Mouse (Mus musculus) adrenal gland, adult 8-10 months (tissue): ENCODE data around the gene Opn1sw. TPM values are rescaled to one million over a fixed set of nuclear protein-coding genes. Genes with fewer than 3 reads are reported as not detected.

Source experiments
- DNase-seq: peaks from one replicate; pipeline ENCODE4 v3.0.0; 2022
- total RNA-seq, 4 experiments: library from RNA; stranded (reverse); gene quantifications; 2 replicates each; pipeline ENCODE4 v1.2.4; 2022

Gene Opn1sw
- not detected for total RNA-seq

GRCm38 (mm10) chr6:29388052-29388518, at the start of gene Opn1sw:
Gene Opn1sw, minus strand, starts transcription at chr6:29388468.
- DNase-seq, result no peak

- no peak for DNase-seq
Measured at GRCm38 (mm10) chr6:29436461-29436934, 48.2 kb upstream of the Opn1sw start.

- no peak for DNase-seq
Measured at GRCm38 (mm10) chr6:29435940-29436451, 47.7 kb upstream of the Opn1sw start.

- no peak for DNase-seq
Measured at GRCm38 (mm10) chr6:29434911-29435691, 46.8 kb upstream of the Opn1sw start.

DNA sequence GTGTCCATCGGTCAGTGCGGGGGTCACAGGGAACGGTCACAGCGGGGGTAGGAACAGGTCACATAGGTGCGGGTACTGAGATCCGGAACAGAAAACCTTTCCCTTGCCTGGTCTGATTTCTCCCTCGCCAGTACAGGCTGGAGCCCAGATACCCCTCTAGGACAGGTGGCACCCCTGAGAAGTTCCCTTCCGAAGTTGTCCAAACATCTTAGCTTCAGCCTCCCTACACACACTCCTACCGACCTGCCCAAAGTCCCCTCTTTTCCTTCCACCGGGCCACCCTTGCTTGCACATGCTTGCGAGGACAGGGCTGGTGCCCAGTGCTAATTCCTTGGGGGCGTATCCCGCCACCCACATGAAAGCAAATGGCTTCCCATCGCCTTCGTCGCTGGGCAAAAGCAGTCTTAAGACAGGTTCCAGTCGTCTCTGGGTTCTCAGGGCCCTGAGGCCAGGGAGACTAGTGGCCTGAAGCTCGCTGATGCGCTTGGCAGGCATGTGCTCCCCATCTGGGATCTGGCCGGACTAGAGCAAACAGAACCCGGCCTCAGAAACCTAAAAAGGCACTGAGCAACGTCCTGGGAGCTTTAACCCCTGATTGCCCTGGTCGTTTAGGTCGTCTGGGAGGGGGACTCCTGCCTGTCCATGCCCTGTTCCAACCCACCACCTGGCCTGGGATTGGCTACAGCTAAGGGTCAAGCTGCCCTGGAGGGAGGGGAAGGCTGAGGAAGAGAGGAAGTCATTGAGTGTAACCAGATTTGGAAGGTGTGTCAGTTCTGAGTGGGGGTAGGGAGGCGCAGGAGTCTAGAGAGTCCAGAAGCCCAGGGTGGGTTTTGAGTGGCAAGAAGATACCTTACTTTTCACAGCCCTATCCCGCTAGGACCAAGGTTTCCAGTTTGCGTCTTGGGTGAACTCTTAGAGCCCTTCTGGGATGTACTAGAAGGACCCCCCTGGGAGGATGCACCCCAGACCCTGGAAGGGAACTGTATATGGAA, 45.8 kb upstream of the Opn1sw start:
- no peak for DNase-seq

DNA sequence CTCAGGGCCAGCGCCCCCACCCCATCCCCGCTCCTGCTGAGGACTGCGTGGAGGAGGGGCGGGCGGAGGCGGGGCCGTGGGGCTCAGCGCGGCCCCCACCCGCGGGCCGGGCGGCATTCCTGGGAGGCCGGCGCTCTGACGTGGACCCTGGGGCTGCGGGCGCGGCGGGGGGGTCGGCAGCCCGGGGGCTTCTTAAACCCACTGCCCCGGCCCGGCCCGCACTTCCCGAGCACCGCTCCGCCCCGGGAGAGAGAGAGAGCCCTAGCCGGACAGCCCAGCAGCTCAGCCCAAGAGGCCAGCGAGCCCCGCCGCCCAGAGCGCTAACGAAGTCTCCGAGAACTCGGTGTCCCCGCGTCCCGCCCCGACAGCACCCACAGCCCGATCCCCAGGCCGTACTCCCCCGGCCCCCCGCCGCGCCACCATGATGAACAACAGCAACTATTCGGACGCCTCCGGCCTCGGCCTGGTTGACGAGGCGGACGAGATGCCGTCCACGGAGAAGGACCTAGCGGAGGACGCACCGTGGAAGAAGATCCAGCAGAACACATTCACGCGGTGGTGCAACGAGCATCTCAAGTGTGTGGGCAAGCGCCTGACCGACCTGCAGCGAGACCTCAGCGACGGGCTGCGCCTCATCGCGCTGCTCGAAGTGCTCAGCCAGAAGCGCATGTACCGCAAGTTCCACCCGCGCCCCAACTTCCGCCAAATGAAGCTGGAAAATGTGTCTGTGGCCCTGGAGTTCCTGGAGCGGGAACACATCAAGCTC, 45.0 kb upstream of the Opn1sw start, which contains the start of gene Flnc:
Gene Flnc, plus strand, starts transcription at position 219 of the 766 bp plus-strand sequence.
- DNase-seq, result no peak

DNA sequence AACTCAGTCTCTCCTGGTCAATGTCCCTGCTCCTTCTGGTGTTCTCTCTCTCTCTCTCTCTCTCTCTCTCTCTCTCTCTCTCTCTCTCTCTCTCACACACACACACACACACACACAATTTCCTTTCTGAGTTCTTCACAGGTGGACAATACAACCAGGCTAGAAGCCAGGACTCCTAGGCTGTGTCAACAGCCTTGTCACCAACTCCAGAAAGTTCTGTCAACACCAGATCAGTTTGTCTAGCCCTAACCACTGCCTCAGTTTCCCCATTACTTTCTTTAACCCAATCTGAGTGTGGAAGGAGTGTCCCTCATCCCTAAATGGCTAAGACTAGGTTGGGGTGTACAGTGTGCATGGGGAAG, 44.4 kb upstream of the Opn1sw start:
- DNase-seq, result no peak

GRCm38 (mm10) chr6:29432156-29432555, 43.9 kb upstream of the Opn1sw start:
- DNase-seq, result no peak

- DNase-seq, result no peak
Measured at GRCm38 (mm10) chr6:29431473-29431872, 43.2 kb upstream of the Opn1sw start.

DNA sequence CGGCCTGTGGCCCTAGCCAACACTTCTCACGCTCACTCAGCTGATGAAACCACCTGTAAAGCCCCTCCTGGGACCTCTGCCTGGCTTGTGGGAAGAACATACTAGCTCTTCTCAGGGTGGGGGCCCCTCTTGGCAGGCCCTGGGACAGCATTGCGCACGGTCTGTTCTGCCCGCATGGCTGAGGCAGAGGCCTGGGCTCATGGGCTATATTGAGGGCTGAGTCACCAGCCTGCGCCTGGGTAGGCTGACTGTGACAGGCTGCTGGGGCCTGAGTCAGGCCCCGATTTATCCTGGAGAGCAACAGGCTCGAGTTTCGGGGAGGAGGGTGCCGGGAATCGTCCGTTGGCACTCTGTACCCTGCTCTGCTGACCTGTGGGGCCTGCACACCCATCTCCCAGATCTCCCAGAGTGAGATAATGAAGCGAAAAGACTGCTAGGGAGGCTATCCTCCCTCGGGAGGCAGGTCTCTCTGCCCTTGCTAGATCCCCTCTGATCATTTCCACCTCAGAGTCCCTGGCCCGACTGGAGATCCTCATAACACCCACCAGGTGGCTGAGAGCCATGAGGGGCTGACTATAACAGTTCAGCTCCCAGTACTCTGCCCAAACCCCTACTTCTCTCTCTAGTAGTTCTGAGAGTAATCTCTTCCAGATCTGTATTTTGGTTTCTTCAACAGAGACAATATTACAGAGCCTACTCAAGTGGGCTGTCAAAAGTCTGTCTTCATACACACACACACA, 42.6 kb upstream of the Opn1sw start:
- DNase-seq, result no peak

DNA sequence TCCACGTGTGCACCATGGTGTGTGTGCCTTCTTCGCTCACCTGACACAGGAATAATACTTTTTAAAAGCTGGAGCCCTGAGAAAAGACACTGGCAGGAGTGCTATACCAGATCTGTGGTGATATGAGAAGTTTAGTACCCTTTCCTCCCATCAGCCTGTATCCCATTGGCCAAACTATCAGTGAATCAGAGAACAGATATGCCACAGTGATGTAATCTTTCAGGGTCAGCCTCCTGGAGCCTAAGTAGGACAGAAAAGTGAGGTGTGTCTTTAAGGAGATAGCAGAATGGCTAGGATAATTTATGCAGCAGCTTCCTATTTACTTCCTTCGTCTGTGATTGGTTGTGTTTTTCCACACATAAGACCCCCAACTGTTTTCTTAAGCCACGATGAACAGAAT, 39.9 kb upstream of the Opn1sw start:
- DNase-seq, result peak; percentile 23

GRCm38 (mm10) chr6:29426331-29426730, 38.1 kb upstream of the Opn1sw start:
- no peak for DNase-seq

- no peak for DNase-seq
Measured at GRCm38 (mm10) chr6:29425118-29425517, 36.9 kb upstream of the Opn1sw start.

DNA sequence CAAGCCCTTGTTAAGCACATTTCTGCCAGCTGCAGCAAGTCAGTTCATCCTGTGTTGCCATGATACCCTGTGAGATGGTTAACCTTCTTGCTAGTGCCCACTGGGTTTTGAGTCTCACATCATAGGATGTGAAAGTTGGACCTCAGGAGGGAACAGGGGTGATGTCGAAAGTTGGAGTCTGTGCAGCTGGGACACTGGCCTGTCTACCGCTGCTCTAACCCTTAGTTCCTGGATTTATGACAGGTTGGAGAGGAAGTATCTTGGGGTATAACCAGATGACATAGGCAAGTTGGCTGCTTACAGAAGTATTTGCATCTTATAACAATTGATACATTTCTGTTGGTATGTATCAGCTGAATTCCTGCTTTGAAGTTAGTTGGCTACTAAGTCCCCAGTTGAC, 32.3 kb upstream of the Opn1sw start:
- DNase-seq, result no peak

DNA sequence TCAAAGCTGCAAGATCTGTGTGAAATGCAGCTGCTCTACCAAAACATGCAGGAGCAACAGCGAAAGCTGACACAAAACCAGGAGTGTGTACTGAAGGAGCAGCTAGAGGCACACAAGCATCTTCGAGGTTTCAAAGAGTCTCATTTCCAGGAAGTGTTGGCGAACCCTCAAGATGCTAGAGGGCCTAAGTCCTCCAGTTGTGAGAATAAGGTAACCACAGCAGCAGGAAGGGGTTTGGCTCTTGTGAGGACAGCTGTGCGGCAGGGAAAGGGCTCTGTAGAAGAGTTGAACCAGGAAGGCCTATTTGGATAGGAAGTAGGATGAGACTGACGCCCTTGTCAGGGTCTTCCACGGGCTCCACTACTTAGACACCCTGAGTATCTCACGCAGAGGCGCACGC, 27.2 kb upstream of the Opn1sw start:
- no peak for DNase-seq

DNA sequence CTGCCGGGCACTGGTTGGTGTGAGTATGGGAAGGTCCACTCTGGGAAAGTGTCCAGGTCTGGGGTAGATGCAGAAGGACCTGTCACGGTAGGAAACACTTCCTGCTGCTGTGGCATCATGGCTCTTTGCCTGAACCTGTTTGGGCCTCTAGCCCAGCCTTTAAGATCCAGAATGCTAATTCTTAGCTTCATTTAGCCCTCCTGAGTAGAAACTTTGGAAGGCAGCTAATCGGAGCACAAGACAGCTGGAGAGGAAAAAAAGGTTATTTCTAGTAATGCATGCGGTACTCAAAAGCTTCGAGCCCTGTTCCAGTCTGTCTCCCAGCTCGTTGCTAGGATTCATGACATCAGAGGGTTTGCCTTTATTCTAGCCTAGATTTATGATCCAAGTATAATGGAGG, 18.1 kb upstream of the Opn1sw start:
- no peak for DNase-seq

DNA sequence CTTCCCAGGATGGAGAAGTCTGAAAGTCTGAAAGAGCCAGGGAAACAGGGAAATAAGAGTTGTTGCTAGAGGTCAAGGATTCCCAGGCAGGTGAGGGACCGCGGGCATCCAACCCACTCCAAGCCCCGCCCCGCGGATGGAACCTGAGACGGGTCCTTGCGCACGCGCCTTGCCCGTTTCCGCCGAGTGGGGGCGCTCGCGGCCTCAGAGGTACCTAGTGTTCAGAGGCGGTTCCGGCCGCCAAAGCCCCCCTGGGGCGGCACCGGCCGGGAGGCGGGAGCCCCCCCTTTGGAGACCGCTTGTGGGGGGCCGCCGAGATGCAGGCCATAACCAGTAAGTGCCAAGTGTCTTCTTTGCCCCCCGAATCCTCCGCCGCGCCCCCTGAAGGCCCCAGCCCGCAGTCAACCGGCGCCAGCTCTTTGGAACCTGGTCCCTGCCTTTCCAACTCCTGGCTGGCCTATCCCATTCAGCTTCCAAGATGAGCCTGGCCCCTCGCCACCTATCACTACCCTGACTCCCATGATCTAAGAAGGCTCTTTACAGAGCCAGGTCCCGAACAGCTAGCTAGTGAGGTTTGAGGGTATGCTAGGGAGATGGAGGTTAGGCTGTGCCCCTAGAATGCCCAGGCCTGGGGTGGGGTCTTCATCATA, 14.6 kb upstream of the Opn1sw start:
- DNase-seq, result no peak

GRCm38 (mm10) chr6:29399851-29400250, 11.6 kb upstream of the Opn1sw start:
- no peak for DNase-seq

DNA sequence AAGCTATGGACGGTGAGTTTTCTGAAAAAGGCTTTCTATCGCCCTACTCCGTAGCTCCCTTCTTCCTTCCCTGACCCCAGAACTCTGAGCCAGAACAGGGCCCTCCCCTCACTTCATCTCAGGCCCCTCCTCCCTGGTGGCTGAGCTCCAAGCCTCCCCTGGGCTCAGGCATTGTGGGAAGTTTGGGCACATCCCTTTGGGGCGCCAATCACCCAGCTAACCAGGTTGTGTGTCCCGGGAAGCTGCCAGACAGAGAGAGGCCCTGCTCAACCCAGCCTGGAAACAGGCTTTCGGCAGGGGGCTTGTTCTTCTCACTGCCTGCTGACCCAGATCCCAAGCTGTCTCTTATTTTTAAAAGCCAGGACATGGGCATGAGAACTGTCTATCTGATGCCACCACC, 9.3 kb upstream of the Opn1sw start:
- no peak for DNase-seq

GRCm38 (mm10) chr6:29396714-29397540, 8.7 kb upstream of the Opn1sw start:
- no peak for DNase-seq
